Mouse (Mus musculus) CH12.LX (cell line): Measurements from ENCODE around the gene Rab3d. TPM values are rescaled to one million over a fixed set of nuclear protein-coding genes. Genes with fewer than 3 reads are reported as not detected.

Experiments used
- DNase-seq: peaks from one replicate; pipeline ENCODE4 v3.0.0-alpha.2; 2013; ENCODE audit errors: extremely low read depth
- H3K27ac ChIP-seq: 2 replicates; pipeline ENCODE4 v1.5.1; 2012; ENCODE audit warnings: low read depth, mild to moderate bottlenecking, control low read depth, moderate library complexity; ENCODE audit not compliant: insufficient read depth
- H3K27me3 ChIP-seq: replicated peaks from 2 replicates; pipeline ENCODE3; 2012; ENCODE audit warnings: inconsistent platforms
- H3K36me3 ChIP-seq, 2 experiments: replicated peaks in 1 of 2; 2 replicates each; pipeline versions ENCODE3 to v1.6.1; 2012; ENCODE audit warnings: inconsistent platforms in 1 of 2, low read length in 1 of 2, mild to moderate bottlenecking in 1 of 2, mixed read lengths in 1 of 2, moderate library complexity in 1 of 2; ENCODE audit not compliant: control insufficient read depth in 1 of 2, insufficient read depth in 1 of 2
- H3K4me1 ChIP-seq, 2 experiments: 2 replicates each; pipeline ENCODE4 v1.6.1; 2012; ENCODE audit warnings: inconsistent platforms in 1 of 2, moderate library complexity in 1 of 2; ENCODE audit not compliant: insufficient read depth in 2 of 2, control insufficient read depth in 1 of 2
- H3K4me2 ChIP-seq: 2 replicates; pipeline ENCODE4 v1.6.1; 2012; ENCODE audit warnings: low read depth, mild to moderate bottlenecking, control low read depth; ENCODE audit not compliant: poor library complexity, insufficient read depth, severe bottlenecking
- H3K4me3 ChIP-seq, 3 experiments: fragments of 150-350 bp in 1 of 3; sonication (generic) in 1 of 3; replicated peaks in 1 of 3; 2 replicates each; pipeline versions ENCODE3 to v1.5.1; 2011 to 2012; ENCODE audit warnings: low read depth in 2 of 3, low read length in 2 of 3, mild to moderate bottlenecking in 2 of 3, moderate library complexity in 2 of 3, control low read depth in 1 of 3, improper control_type of control experiment in 1 of 3, inconsistent platforms in 1 of 3, mixed read lengths in 1 of 3; ENCODE audit not compliant: poor library complexity in 1 of 3
- H3K79me2 ChIP-seq: replicated peaks from 2 replicates; pipeline ENCODE4 v1.6.1; 2012; ENCODE audit warnings: mild to moderate bottlenecking, moderate library complexity; ENCODE audit not compliant: control insufficient read depth, poor library complexity, insufficient read depth, severe bottlenecking; ENCODE audit errors: extremely low read depth
- H3K9ac ChIP-seq: 2 replicates; pipeline ENCODE4 v1.6.1; 2012; ENCODE audit warnings: low read depth, mild to moderate bottlenecking, control low read depth, moderate library complexity; ENCODE audit not compliant: insufficient read depth
- H3K9me3 ChIP-seq: replicated peaks from 2 replicates; pipeline ENCODE3; 2012; ENCODE audit warnings: low read length, inconsistent platforms, mixed read lengths
- BHLHE40 ChIP-seq: IDR thresholded peaks from 2 replicates; pipeline ENCODE4 v1.6.1; 2011; ENCODE audit warnings: mild to moderate bottlenecking, low read depth, low read length, improper control_type of control experiment
- CHD1 ChIP-seq: IDR thresholded peaks from 2 replicates; pipeline ENCODE4 v1.6.1; 2012; ENCODE audit warnings: low read depth, low read length, improper control_type of control experiment, inconsistent platforms
- CHD2 ChIP-seq: IDR thresholded peaks from 2 replicates; pipeline ENCODE4 v1.6.1; 2011; ENCODE audit warnings: low read length, improper control_type of control experiment
- E2F4 ChIP-seq: IDR thresholded peaks from 2 replicates; pipeline ENCODE4 v1.6.1; 2011; ENCODE audit warnings: low read depth, low read length, improper control_type of control experiment; ENCODE audit not compliant: insufficient replicate concordance
- ELF1 ChIP-seq: IDR thresholded peaks from 2 replicates; pipeline ENCODE4 v1.6.1; 2014; ENCODE audit warnings: low read depth, mild to moderate bottlenecking, inconsistent platforms, low read length, improper control_type of control experiment
- HCFC1 ChIP-seq: IDR thresholded peaks from 2 replicates; pipeline ENCODE4 v1.6.1; 2012; ENCODE audit warnings: low read depth, mild to moderate bottlenecking, inconsistent platforms, low read length, improper control_type of control experiment
- KAT2A ChIP-seq: IDR thresholded peaks from 2 replicates; pipeline ENCODE4 v1.6.1; 2012; ENCODE audit warnings: low read length, improper control_type of control experiment, inconsistent platforms; ENCODE audit not compliant: insufficient replicate concordance
- MAZ ChIP-seq: IDR thresholded peaks from 2 replicates; pipeline ENCODE4 v1.6.1; 2012; ENCODE audit warnings: low read depth, mild to moderate bottlenecking, inconsistent platforms, low read length, improper control_type of control experiment, moderate library complexity
- MXI1 ChIP-seq: IDR thresholded peaks from 2 replicates; pipeline ENCODE4 v1.6.1; 2011; ENCODE audit warnings: mild to moderate bottlenecking, low read depth, low read length, improper control_type of control experiment
- POLR2A ChIP-seq: IDR thresholded peaks from 2 replicates; pipeline ENCODE4 v1.6.1; 2011; ENCODE audit warnings: low read depth, mild to moderate bottlenecking, improper control_type of control experiment, low read length
- POLR2AphosphoS2 ChIP-seq: IDR thresholded peaks from 2 replicates; pipeline ENCODE4 v1.6.1; 2011; ENCODE audit warnings: low read depth, low read length, improper control_type of control experiment
- SIN3A ChIP-seq: IDR thresholded peaks from 2 replicates; pipeline ENCODE4 v1.6.1; 2012; ENCODE audit warnings: low read length, improper control_type of control experiment, inconsistent platforms
- TCF12 ChIP-seq: IDR thresholded peaks from 2 replicates; pipeline ENCODE4 v1.6.1; 2014; ENCODE audit warnings: low read depth, mild to moderate bottlenecking, inconsistent platforms, low read length, improper control_type of control experiment
- dilution Hi-C: fragments of 300-500 bp; cut with MboI; formaldehyde crosslinking; loops from 2 replicates; pipeline ENCODE4 v1.14.3; 2020; ENCODE audit warnings: low sequenced_read_pairs; ENCODE audit not compliant: extremely low pct_unique_long_range_greater_than_20kb, extremely low pct_ligation_motif_present
- in situ Hi-C: fragments of 300-500 bp; cut with MboI; formaldehyde crosslinking; loops from 3 replicates; pipeline ENCODE4 v1.14.3; 2019; ENCODE audit warnings: low sequenced_read_pairs, low pct_ligation_motif_present, low pct_unique_long_range_greater_than_20kb, mixed read lengths
- polyA plus RNA-seq: library from polyadenylated mRNA; unstranded; fragments of >175 nt; gene quantifications from 2 replicates; pipeline ENCODE4 v1.2.1, GENCODE M21; 2012; ENCODE audit warnings: low read depth; ENCODE audit not compliant: insufficient read length
- total RNA-seq, 2 experiments: library from RNA; depleted of rRNA; stranded (reverse); fragments of 300-350 nt in 1 of 2; fragments of >200 nt in 1 of 2; gene quantifications; 2 replicates each; pipeline ENCODE4 v1.2.3; 2012 to 2014

The Rab3d gene
- total RNA-seq (2012; rRNA removed) (2.0 and 3.7 TPM in 2 replicates), total RNA-seq (2014; rRNA removed) (0.77 and 0.90 TPM in 2 replicates), polyA plus RNA-seq (0.35 and 0.91 TPM in 2 replicates)

DNA sequence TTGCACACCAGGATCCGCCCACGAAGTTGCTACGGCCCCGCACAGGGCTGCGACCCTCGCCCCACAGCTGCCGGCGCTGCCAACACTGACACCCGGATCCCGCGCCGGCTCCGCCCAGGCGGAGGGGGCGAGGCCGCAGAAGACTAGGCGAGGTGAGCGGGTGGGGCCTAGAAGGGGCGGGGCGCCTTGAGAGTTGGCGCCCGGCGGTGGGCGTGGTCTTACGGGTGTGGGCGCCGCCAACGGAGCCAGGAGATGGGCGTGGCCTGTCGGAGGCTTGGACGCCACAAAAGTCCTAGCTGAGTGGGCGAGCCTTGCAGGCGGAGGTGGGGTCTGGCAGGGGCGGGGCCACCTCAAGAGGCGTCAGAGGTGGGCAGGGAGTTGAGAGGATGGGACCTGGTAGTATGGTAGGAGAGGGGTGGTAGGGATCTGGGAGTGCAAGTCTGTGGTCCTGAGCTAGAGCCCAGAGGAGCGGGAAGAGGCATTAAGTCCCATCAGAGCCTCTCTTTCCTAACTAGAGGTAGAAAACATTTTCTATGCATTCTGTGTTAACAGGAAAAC is at the start of gene Rab3d:
Gene Rab3d (minus strand): TSS at position 158 of the 558 bp plus-strand sequence.
- H3K79me2 ChIP-seq, result no peaks in the 10 kb centered on the region
- H3K9me3 ChIP-seq, result no peaks in the 10 kb centered on the region
- H3K27me3 ChIP-seq, result peaks cover 51% of the 10 kb centered on the region
- peak within 1 kb of the TSS; percentile 53 to 73 (median 53) for H3K4me3 ChIP-seq
- H3K4me1 ChIP-seq, result peaks cover 10 to 11% of the 10 kb centered on the region in 2 experiments; a peak in 3 of 4 replicates
- H3K9ac ChIP-seq, result peak within 1 kb of the TSS; percentile 35
- dilution Hi-C loops (no loop called here), in situ Hi-C loops (no loop called here)
- peak; percentile 96 for DNase-seq
- H3K27ac ChIP-seq, result no peak within 1 kb of the TSS
- peak within 1 kb of the TSS; percentile 60 for H3K4me2 ChIP-seq
- H3K36me3 ChIP-seq, result no peaks in the 10 kb centered on the region
- peak; percentile 66; the same call in 1 of the 2 replicates for TF ChIP-seq SIN3A
- TF ChIP-seq POLR2A, result peak; percentile 48
- peak; percentile 61 for TF ChIP-seq MXI1
- no peak for TF ChIP-seq ELF1
- TF ChIP-seq BHLHE40, result 0 out of 2 replicates have a peak, but pooled peaks have one; percentile 21
- peak; percentile 18; the same call in 1 of the 2 replicates for TF ChIP-seq HCFC1
- peak; percentile 50; the same call in 1 of the 2 replicates for TF ChIP-seq TCF12
- TF ChIP-seq CHD2, result no peak
- peak; percentile 59; the same call in 1 of the 2 replicates for TF ChIP-seq MAZ
- TF ChIP-seq, all 38 proteins: peak for 7

DNA sequence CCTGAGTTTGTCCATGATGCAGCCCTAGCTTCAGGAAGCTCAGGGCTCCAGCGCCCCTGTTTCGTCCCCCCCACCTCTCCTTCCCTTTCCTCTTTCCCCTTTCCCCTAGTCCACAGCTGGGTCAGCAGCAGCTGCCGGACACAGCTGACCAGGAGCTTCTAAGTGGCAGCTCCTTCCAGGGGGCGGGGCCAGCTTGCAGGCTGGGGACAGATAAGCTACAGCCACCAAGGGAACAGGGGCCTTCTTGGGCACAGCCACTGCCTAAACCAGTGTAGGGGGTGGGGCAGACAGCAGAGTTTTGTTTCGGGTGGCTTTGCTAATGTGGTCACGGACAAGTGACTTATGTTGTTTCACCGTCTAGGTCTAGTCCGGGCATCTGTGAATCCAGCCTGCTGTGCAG is 45.4 kb upstream of the Rab3d start, which contains the start of gene Epor:
Gene Epor (minus strand): TSS at position 90 of the 400 bp plus-strand sequence.
- dilution Hi-C loops, result no loop called here

More for the DNA sequence above, 45.4 kb upstream of the Rab3d start, which contains the start of gene Epor:
- Histone ChIP-seq H3K4me1 (peaks cover 7 to 11% of the 10 kb centered on the region in 2 experiments; a peak in 3 of 4 replicates), H3K27me3 (peaks cover 59% of the 10 kb centered on the region), H3K27ac (no peak within 1 kb of the TSS), H3K9me3 (no peaks in the 10 kb centered on the region), H3K36me3 (peaks cover 0 to under 1% of the 10 kb centered on the region in 2 experiments), H3K4me3 (peak within 1 kb of the TSS in 2 of 3 experiments; percentile 15 to 51), H3K4me2 (peak within 1 kb of the TSS; percentile 85), H3K9ac (peak within 1 kb of the TSS; percentile 22; the same call in 1 of the 2 replicates), H3K79me2 (no peaks in the 10 kb centered on the region)
- DNase-seq, result no peak
- in situ Hi-C loops, result loop anchor here (5.0 kb wide), 1 partner anchor 39 kb away; the partner anchor contains the start of genes Ccdc151 and Prkcsh
- TF ChIP-seq POLR2AphosphoS2 (no peak), E2F4 (no peak), MAZ (no peak), KAT2A (no peak), CHD1 (no peak), TCF12 (no peak), SIN3A (no peak)
